Mouse (Mus musculus) olfactory bulb, adult 2 months (tissue): ENCODE data around the gene Actn1. TPM values are rescaled to one million over a fixed set of nuclear protein-coding genes. Genes with fewer than 3 reads are reported as not detected.

Experiments used
- H3K27ac ChIP-seq: fragments of 200-500 bp; 2 replicates; pipeline ENCODE4 v1.5.1; 2012; ENCODE audit warnings: low read depth, low read length; ENCODE audit not compliant: insufficient read depth
- H3K4me1 ChIP-seq: fragments of 200-500 bp; 2 replicates; pipeline ENCODE4 v1.6.1; 2012; ENCODE audit warnings: low read length; ENCODE audit not compliant: control insufficient read depth, insufficient read depth
- H3K4me3 ChIP-seq: fragments of 200-500 bp; 2 replicates; pipeline ENCODE4 v1.5.1; 2012; ENCODE audit warnings: mild to moderate bottlenecking, low read depth, low read length, moderate library complexity; ENCODE audit not compliant: insufficient read depth
- CTCF ChIP-seq: fragments of 200-500 bp; IDR thresholded peaks from 2 replicates; pipeline ENCODE4 v1.5.1; 2012; ENCODE audit warnings: low read depth, mild to moderate bottlenecking, low read length, moderate library complexity; ENCODE audit not compliant: insufficient read depth
- POLR2A ChIP-seq: fragments of 200-500 bp; IDR thresholded peaks from 2 replicates; pipeline ENCODE4 v1.6.1; 2012; ENCODE audit warnings: mild to moderate bottlenecking, low read depth, low read length, moderate library complexity; ENCODE audit not compliant: insufficient read depth
- WGBS: fragments of 180-500 bp; shearing (Covaris S2); methylation state at CpG from one replicate; pipeline ENCODE4 v1.1.7; 2018; 5-methylcytosine and 5-hydroxymethylcytosine counted together
- polyA plus RNA-seq: library from polyadenylated mRNA; stranded (reverse); fragments of >200 nt; gene quantifications from 2 replicates; pipeline ENCODE4 v1.2.4, GENCODE M21; 2012; ENCODE audit warnings: low replicate concordance; ENCODE audit not compliant: missing spikeins, insufficient read depth, insufficient read length

Gene Actn1
- polyA plus RNA-seq, 1 experiment: not detected

DNA sequence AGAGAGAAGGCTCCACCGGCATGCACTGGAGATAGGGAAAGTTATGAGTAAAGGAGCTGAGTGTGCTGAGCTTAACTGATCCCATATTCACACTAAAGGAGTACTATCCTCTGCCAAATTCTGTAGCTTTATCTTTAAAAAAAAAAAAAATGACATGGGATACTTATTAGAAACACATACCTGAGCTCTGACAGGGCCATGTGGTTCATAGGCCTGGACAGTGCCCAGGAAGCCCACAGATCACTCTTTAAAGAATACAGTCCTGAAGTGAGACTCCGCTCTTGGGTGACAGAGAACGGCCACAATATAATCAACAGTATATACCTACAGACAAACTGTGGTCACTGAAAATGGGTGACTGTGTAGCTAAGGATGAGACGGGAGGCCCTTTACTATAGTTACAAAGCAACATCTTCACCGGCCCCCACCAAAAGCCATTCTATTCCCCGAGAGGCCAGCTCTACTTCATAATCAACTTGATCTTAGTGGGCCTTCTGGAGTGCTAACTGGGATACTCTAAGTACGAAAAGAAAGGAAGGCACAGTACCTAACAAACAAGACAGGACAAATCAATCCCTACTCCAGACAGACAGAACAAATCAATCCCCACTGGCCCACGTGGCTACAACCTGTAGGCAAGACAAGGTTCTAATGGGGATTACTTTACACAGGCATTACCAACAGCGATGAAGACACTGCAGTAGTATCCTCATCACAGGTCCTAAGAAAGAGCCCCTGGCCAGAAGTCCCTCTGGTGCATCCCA, 27.9 kb downstream of the Actn1 start:
- TF ChIP-seq POLR2A: no peak
- TF ChIP-seq CTCF: no peak
- 93% methylated on average over 9 of the region's 9 CpGs for WGBS
- no peak overlapping the region for H3K4me3 ChIP-seq
- no peak overlapping the region for H3K27ac ChIP-seq
- peaks cover 28% of the 10 kb centered on the region for H3K4me1 ChIP-seq

GRCm38 (mm10) chr12:80231317-80231716, 28.9 kb downstream of the Actn1 start:
- peaks cover 29% of the 10 kb centered on the region for H3K4me1 ChIP-seq
- H3K4me3 ChIP-seq: no peak overlapping the region
- no peak overlapping the region for H3K27ac ChIP-seq
- WGBS: 50% methylated on average over 5 of the region's 5 CpGs
- TF ChIP-seq POLR2A (no peak), CTCF (no peak)

- no peak for TF ChIP-seq POLR2A
- 80% methylated on average over 5 of the region's 5 CpGs for WGBS
Measured at GRCm38 (mm10) chr12:80230854-80231253, 29.3 kb downstream of the Actn1 start.

DNA sequence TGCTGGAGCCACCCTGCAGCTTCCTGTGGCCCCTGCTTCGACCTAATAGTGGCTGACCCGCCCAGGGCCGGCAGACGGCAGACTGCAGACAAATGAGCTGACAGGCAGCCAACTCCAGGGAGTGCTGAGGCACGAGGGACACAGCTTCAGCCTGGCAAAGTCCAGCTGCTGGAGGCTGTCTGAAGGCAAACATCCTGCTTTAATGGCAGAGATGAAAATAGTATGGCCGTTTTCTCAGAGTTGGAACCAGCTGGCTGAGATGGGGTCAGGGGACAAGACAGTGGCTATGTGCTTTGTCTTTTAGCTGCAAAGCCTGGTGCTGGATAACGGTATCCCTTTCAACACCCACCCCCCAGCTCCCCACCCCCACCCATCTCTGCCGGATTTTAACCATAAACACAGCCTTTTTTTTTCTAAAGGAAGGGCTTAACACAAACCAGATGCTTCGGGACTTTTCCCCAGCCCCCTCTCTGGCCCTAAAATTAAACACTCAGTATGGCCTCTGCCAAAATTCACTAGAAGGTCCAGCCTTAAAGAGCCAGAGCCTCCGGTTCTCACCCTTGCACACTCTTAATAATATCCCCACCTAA, 30.0 kb downstream of the Actn1 start:
- 25% methylated on average over 10 of the region's 10 CpGs for WGBS
- Histone ChIP-seq H3K4me3 (no peak overlapping the region), H3K4me1 (peaks cover 32% of the 10 kb centered on the region), H3K27ac (no peak overlapping the region)
- TF ChIP-seq POLR2A (no peak), CTCF (no peak)

More at GRCm38 (mm10) chr12:80230854-80231253, 29.3 kb downstream of the Actn1 start:
- Histone ChIP-seq H3K4me1 (peaks cover 32% of the 10 kb centered on the region), H3K27ac (no peak overlapping the region), H3K4me3 (no peak overlapping the region)

- Histone ChIP-seq H3K4me3 (no peak overlapping the region), H3K4me1 (peaks cover 39% of the 10 kb centered on the region), H3K27ac (no peak overlapping the region)
- no peak for TF ChIP-seq POLR2A
- 70% methylated on average over 5 of the region's 5 CpGs for WGBS
Measured at GRCm38 (mm10) chr12:80229010-80229800, 31.0 kb downstream of the Actn1 start.

GRCm38 (mm10) chr12:80228356-80228755, 31.8 kb downstream of the Actn1 start:
- Histone ChIP-seq H3K4me1 (peaks cover 47% of the 10 kb centered on the region), H3K4me3 (no peak overlapping the region), H3K27ac (no peak overlapping the region)
- TF ChIP-seq CTCF: no peak
- TF ChIP-seq POLR2A: no peak
- WGBS: 80% methylated on average over 5 of the region's 5 CpGs

- no peak overlapping the region for H3K4me3 ChIP-seq
- peaks cover 48% of the 10 kb centered on the region for H3K4me1 ChIP-seq
- no peak overlapping the region for H3K27ac ChIP-seq
- no peak for TF ChIP-seq POLR2A
- TF ChIP-seq CTCF: no peak
- WGBS: 31% methylated on average over 3 of the region's 3 CpGs
Measured at GRCm38 (mm10) chr12:80227835-80228234, 32.3 kb downstream of the Actn1 start.

DNA sequence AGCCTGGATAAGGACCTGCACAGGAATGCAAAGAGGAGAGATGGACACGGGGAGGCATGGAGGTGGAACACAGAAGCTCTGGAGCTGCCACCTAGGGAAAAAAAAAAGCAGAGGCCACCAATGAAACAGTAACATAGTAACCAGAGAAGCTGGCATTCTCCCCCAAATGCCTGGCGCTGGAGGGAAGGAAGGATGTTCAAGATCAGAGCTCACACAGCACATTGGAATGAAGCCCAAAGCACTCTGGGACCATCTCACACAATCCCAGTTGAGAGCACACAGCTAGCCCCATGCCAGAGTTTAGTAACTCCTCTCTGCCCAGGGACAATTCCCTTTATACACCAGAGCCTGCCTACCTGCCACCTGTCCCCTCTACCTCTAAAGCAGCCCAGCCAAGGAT, 34.1 kb downstream of the Actn1 start:
- TF ChIP-seq CTCF: no peak
- TF ChIP-seq POLR2A: no peak

DNA sequence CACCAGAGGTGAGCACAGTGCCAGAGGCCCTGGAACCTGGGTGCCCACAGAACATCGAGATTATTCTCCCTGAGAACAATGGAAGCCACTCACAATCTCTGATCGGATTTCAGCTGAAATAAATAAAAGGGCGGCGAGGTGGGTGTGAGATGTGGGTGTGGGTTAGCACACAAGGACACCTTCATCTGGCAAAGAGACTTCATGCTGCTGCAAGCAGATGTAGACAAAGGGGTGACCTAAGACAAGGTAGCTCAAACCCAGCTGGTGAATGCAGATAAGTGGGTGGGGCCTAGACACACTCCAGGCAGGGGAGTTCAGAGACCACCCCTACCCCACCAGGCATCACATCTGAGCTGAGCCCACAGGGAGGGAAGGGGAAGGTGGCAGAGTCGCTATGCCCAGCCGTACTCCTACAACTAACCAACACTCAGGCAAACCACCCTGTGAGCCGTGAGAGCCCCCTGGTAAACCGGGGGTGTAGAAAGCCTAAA, 35.9 kb downstream of the Actn1 start:
- TF ChIP-seq POLR2A (no peak), CTCF (no peak)
- no peak overlapping the region for H3K27ac ChIP-seq
- H3K4me3 ChIP-seq: no peak overlapping the region
- peaks cover 37% of the 10 kb centered on the region for H3K4me1 ChIP-seq
- 67% methylated on average over 8 of the region's 8 CpGs for WGBS

More for the DNA sequence above, 34.1 kb downstream of the Actn1 start:
- Histone ChIP-seq H3K27ac (no peak overlapping the region), H3K4me3 (no peak overlapping the region), H3K4me1 (peaks cover 46% of the 10 kb centered on the region)
- 65% methylated on average over 2 of the region's 2 CpGs for WGBS
